Mouse (Mus musculus): ENCODE measurements around the gene Slc22a7. TPM values are rescaled to one million over a fixed set of nuclear protein-coding genes. Genes with fewer than 3 reads are reported as not detected.

The Slc22a7 gene
- not detected in 2 replicates for polyA plus RNA-seq (2014; fragmentation: Nextera tagmentation; extraction: Ambion mirVana)

GRCm38 (mm10) chr17:46438298-46438873 is at the start of gene Slc22a7:
Gene Slc22a7 (minus strand): TSS chr17:46438457.
- no peaks in the 10 kb centered on the region for H3K9me3 ChIP-seq (ENCODE audit: control insufficient read depth, low read length)
- H3K4me2 ChIP-seq (replicated peaks): no peak within 1 kb of the TSS
- H3K4me3 ChIP-seq (replicated peaks; ENCODE audit: low read length): no peak within 1 kb of the TSS
- no peaks in the 10 kb centered on the region for H3K36me3 ChIP-seq (replicated peaks; ENCODE audit: control insufficient read depth, insufficient read depth)
- ATAC-seq (ENCODE audit: low FRiP score) (no peak), DNase-seq (ENCODE audit: low spot score) (no peak)
- no peaks in the 10 kb centered on the region; the same call in 1 of the 2 replicates for H3K4me1 ChIP-seq (replicated peaks; ENCODE audit: control insufficient read depth, insufficient read depth, low read length)
- peaks cover 5% of the 10 kb centered on the region for H3K27me3 ChIP-seq (ENCODE audit: control insufficient read depth, insufficient read depth, low read length)
- 83% methylated on average over 4 of the region's 4 CpGs for WGBS
- no peak within 1 kb of the TSS for H3K9ac ChIP-seq
- no peak within 1 kb of the TSS for H3K27ac ChIP-seq

- H3K36me3 ChIP-seq (replicated peaks; ENCODE audit: control insufficient read depth, insufficient read depth): no peaks in the 10 kb centered on the region
- H3K4me3 ChIP-seq (replicated peaks; ENCODE audit: low read length): peak within 1 kb of the TSS; percentile 81
- WGBS: 1% methylated on average over 21 of the region's 49 CpGs
- peak; percentile 80 for ATAC-seq (ENCODE audit: low FRiP score)
- H3K27ac ChIP-seq: peak within 1 kb of the TSS; percentile 80
- H3K4me1 ChIP-seq (replicated peaks; ENCODE audit: control insufficient read depth, insufficient read depth, low read length): peaks cover 37% of the 10 kb centered on the region
- no peaks in the 10 kb centered on the region for H3K9me3 ChIP-seq (ENCODE audit: control insufficient read depth, low read length)
- H3K4me2 ChIP-seq (replicated peaks): peak within 1 kb of the TSS; percentile 84
- no peaks in the 10 kb centered on the region for H3K27me3 ChIP-seq (ENCODE audit: control insufficient read depth, insufficient read depth, low read length)
- DNase-seq (ENCODE audit: low spot score): peak; percentile 75
- H3K9ac ChIP-seq: peak within 1 kb of the TSS; percentile 96
These were observed 49.2 kb upstream of the Slc22a7 start, which contains the start of gene Ttbk1 for GRCm38 (mm10) chr17:46487431-46487830. Gene Ttbk1 (minus strand): TSS chr17:46487675.

- Histone ChIP-seq H3K27ac (peak overlapping the region; percentile 80), H3K9ac (peak overlapping the region; percentile 96), H3K36me3 (replicated peaks; ENCODE audit: control insufficient read depth, insufficient read depth) (0 out of 2 replicates have a peak, but pooled peaks cover 2% of the 10 kb centered on the region), H3K9me3 (ENCODE audit: control insufficient read depth, low read length) (no peaks in the 10 kb centered on the region), H3K4me3 (replicated peaks; ENCODE audit: low read length) (peak overlapping the region; percentile 81), H3K27me3 (ENCODE audit: control insufficient read depth, insufficient read depth, low read length) (no peaks in the 10 kb centered on the region), H3K4me2 (replicated peaks) (peak overlapping the region; percentile 84), H3K4me1 (replicated peaks; ENCODE audit: control insufficient read depth, insufficient read depth, low read length) (peaks cover 37% of the 10 kb centered on the region)
- WGBS: 1% methylated on average over 22 of the region's 22 CpGs
- ATAC-seq (ENCODE audit: low FRiP score) (peak; percentile 24), DNase-seq (ENCODE audit: low spot score) (no peak)
These were observed 48.7 kb upstream of the Slc22a7 start for GRCm38 (mm10) chr17:46486995-46487394.

GRCm38 (mm10) chr17:46484461-46484875 is 46.2 kb upstream of the Slc22a7 start:
- no peak for DNase-seq (ENCODE audit: low spot score)
- no peaks in the 10 kb centered on the region for H3K27me3 ChIP-seq (ENCODE audit: control insufficient read depth, insufficient read depth, low read length)
- peak overlapping the region; percentile 60 for H3K9ac ChIP-seq
- 13% methylated on average over 6 of the region's 6 CpGs for WGBS
- H3K4me2 ChIP-seq (replicated peaks): peak overlapping the region; percentile 77
- H3K9me3 ChIP-seq (ENCODE audit: control insufficient read depth, low read length): no peaks in the 10 kb centered on the region
- H3K27ac ChIP-seq: no peak overlapping the region
- peaks cover 27% of the 10 kb centered on the region for H3K36me3 ChIP-seq (replicated peaks; ENCODE audit: control insufficient read depth, insufficient read depth)
- peaks cover 37% of the 10 kb centered on the region for H3K4me1 ChIP-seq (replicated peaks; ENCODE audit: control insufficient read depth, insufficient read depth, low read length)
- peak overlapping the region; percentile 31 for H3K4me3 ChIP-seq (replicated peaks; ENCODE audit: low read length)
- ATAC-seq (ENCODE audit: low FRiP score): no peak

GRCm38 (mm10) chr17:46484021-46484431 is 45.8 kb upstream of the Slc22a7 start:
- Histone ChIP-seq H3K4me1 (replicated peaks; ENCODE audit: control insufficient read depth, insufficient read depth, low read length) (peaks cover 37% of the 10 kb centered on the region), H3K4me3 (replicated peaks; ENCODE audit: low read length) (peak overlapping the region; percentile 31), H3K36me3 (replicated peaks; ENCODE audit: control insufficient read depth, insufficient read depth) (peaks cover 31% of the 10 kb centered on the region), H3K4me2 (replicated peaks) (peak overlapping the region; percentile 77), H3K9ac (peak overlapping the region; percentile 60), H3K9me3 (ENCODE audit: control insufficient read depth, low read length) (no peaks in the 10 kb centered on the region), H3K27ac (no peak overlapping the region), H3K27me3 (ENCODE audit: control insufficient read depth, insufficient read depth, low read length) (no peaks in the 10 kb centered on the region)
- under 1% methylated on average over 13 of the region's 13 CpGs for WGBS
- DNase-seq (ENCODE audit: low spot score) (no peak), ATAC-seq (ENCODE audit: low FRiP score) (peak; percentile 12; the same call in 1 of the 2 replicates)

- peak; percentile 36; the same call in 1 of the 2 replicates for ATAC-seq (ENCODE audit: low FRiP score)
- WGBS: 1% methylated on average over 16 of the region's 16 CpGs
- H3K4me2 ChIP-seq (replicated peaks): peak overlapping the region; percentile 77
- peak overlapping the region; percentile 31 for H3K4me3 ChIP-seq (replicated peaks; ENCODE audit: low read length)
- peak; percentile 55 for DNase-seq (ENCODE audit: low spot score)
- H3K9ac ChIP-seq: peak overlapping the region; percentile 60
- no peaks in the 10 kb centered on the region for H3K9me3 ChIP-seq (ENCODE audit: control insufficient read depth, low read length)
- peaks cover 37% of the 10 kb centered on the region for H3K4me1 ChIP-seq (replicated peaks; ENCODE audit: control insufficient read depth, insufficient read depth, low read length)
- peaks cover 36% of the 10 kb centered on the region for H3K36me3 ChIP-seq (replicated peaks; ENCODE audit: control insufficient read depth, insufficient read depth)
- no peaks in the 10 kb centered on the region for H3K27me3 ChIP-seq (ENCODE audit: control insufficient read depth, insufficient read depth, low read length)
- no peak overlapping the region for H3K27ac ChIP-seq
These were observed 45.3 kb upstream of the Slc22a7 start for GRCm38 (mm10) chr17:46483561-46484001.

- Histone ChIP-seq H3K4me1 (replicated peaks; ENCODE audit: control insufficient read depth, insufficient read depth, low read length) (no peaks in the 10 kb centered on the region), H3K4me2 (replicated peaks) (no peak overlapping the region), H3K9ac (no peak overlapping the region), H3K36me3 (replicated peaks; ENCODE audit: control insufficient read depth, insufficient read depth) (peaks cover 94% of the 10 kb centered on the region), H3K27me3 (ENCODE audit: control insufficient read depth, insufficient read depth, low read length) (no peaks in the 10 kb centered on the region), H3K9me3 (ENCODE audit: control insufficient read depth, low read length) (no peaks in the 10 kb centered on the region), H3K4me3 (replicated peaks; ENCODE audit: low read length) (no peak overlapping the region), H3K27ac (no peak overlapping the region)
- ATAC-seq (ENCODE audit: low FRiP score) (no peak), DNase-seq (ENCODE audit: low spot score) (no peak)
- WGBS: 78% methylated on average over 15 of the region's 15 CpGs
These were observed 39.0 kb upstream of the Slc22a7 start for GRCm38 (mm10) chr17:46477286-46477685.

GRCm38 (mm10) chr17:46476601-46477000 is 38.3 kb upstream of the Slc22a7 start:
- Histone ChIP-seq H3K27ac (no peak overlapping the region), H3K27me3 (ENCODE audit: control insufficient read depth, insufficient read depth, low read length) (no peaks in the 10 kb centered on the region), H3K9me3 (ENCODE audit: control insufficient read depth, low read length) (no peaks in the 10 kb centered on the region), H3K9ac (no peak overlapping the region), H3K4me2 (replicated peaks) (no peak overlapping the region), H3K4me3 (replicated peaks; ENCODE audit: low read length) (no peak overlapping the region), H3K36me3 (replicated peaks; ENCODE audit: control insufficient read depth, insufficient read depth) (peaks cover 95% of the 10 kb centered on the region), H3K4me1 (replicated peaks; ENCODE audit: control insufficient read depth, insufficient read depth, low read length) (no peaks in the 10 kb centered on the region)
- DNase-seq (ENCODE audit: low spot score) (no peak), ATAC-seq (ENCODE audit: low FRiP score) (no peak)
- 88% methylated on average over 8 of the region's 8 CpGs for WGBS

GRCm38 (mm10) chr17:46467830-46468229 is 29.6 kb upstream of the Slc22a7 start:
- H3K4me3 ChIP-seq (replicated peaks; ENCODE audit: low read length): no peak overlapping the region
- peaks cover 85% of the 10 kb centered on the region for H3K36me3 ChIP-seq (replicated peaks; ENCODE audit: control insufficient read depth, insufficient read depth)
- 71% methylated on average over 9 of the region's 9 CpGs for WGBS
- DNase-seq (ENCODE audit: low spot score) (no peak), ATAC-seq (ENCODE audit: low FRiP score) (no peak)
- H3K4me2 ChIP-seq (replicated peaks): no peak overlapping the region
- H3K27me3 ChIP-seq (ENCODE audit: control insufficient read depth, insufficient read depth, low read length): no peaks in the 10 kb centered on the region
- H3K4me1 ChIP-seq (replicated peaks; ENCODE audit: control insufficient read depth, insufficient read depth, low read length): no peaks in the 10 kb centered on the region
- H3K9ac ChIP-seq: no peak overlapping the region
- H3K9me3 ChIP-seq (ENCODE audit: control insufficient read depth, low read length): no peaks in the 10 kb centered on the region
- no peak overlapping the region for H3K27ac ChIP-seq
